Mouse (Mus musculus) adrenal gland, postnatal 36 days (tissue): ENCODE results near the gene Nras. TPM values are rescaled to one million over a fixed set of nuclear protein-coding genes. Genes with fewer than 3 reads are reported as not detected.

ENCODE experiments used
- DNase-seq, 2 experiments: peaks; one replicate each; pipeline ENCODE4 v3.0.0; 2021; ENCODE audit warnings: mixed read lengths in 1 of 2
- long read RNA-seq, 2 experiments: library from polyadenylated mRNA; stranded (forward); transcript quantifications; one replicate each; pipeline ENCODE4 v2.0.0; 2021; ENCODE audit warnings: borderline sequencing depth in 2 of 2
- total RNA-seq, 2 experiments: library from RNA; stranded (reverse); gene quantifications; 2 replicates each; pipeline ENCODE4 v1.2.3; 2021

The Nras gene
- 10 to 100 TPM; 59.2 to 64.6 TPM for total RNA-seq
- long read RNA-seq, experiment 1, full-length matches to known transcripts, result 6 of 12 reads
- long read RNA-seq, experiment 1, partial matches to known transcripts, result 3 of 12 reads
- long read RNA-seq, experiment 1, other reads (novel, unspliced or antisense), result 3 of 12 reads
- long read RNA-seq, experiment 2, full-length matches to known transcripts, result 5 of 6 reads
- long read RNA-seq, experiment 2, partial matches to known transcripts, result 0 of 6 reads
- long read RNA-seq, experiment 2, other reads (novel, unspliced or antisense), result 1 of 6 reads

DNA sequence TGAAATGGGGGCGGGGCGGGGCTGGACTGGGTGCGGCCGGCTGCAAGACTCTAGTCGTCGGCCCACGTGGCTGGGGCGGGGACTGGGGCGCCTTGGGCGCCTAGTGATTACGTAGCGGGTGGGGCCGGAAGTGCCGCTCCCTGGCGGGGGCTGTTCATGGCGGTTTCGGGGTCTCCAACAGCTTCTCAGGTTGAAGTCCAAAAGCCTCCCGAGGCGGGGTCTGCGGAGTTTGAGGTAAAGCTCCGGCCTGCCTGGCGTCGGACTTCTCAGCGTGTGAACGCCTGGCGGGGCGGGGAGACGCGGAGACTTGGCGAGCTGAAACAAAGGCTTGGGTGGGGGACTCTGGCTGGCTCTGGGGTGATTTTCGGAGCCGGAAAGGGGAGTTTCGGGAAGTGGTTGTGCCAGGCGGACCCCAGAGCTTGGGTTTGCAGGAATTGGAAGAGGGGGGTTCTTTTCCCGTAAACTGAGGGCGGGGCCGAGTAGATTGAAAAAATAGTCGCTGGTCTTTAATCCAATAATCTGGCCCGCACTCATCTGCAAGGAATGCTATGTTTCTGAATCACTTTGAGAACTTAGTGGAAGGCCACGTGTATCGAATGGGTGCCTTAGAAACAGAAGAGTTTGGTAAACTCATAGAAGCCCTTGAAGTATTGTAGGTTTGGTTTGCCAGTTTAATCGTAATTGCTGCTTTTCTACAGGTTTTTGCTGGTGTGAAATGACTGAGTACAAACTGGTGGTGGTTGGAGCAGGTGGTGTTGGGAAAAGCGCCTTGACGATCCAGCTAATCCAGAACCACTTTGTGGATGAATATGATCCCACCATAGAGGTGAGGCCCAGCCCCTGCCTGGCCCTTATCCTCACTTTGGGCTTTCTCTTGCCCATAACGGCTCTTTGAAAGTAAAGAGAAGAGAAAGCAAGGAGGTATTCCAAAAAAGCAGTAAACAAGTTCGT is at the start of gene Nras:
Gene Nras, plus strand, starts transcription at position 79 of the 951 bp plus-strand sequence.
- peak; percentile 97 to 98 for DNase-seq

DNA sequence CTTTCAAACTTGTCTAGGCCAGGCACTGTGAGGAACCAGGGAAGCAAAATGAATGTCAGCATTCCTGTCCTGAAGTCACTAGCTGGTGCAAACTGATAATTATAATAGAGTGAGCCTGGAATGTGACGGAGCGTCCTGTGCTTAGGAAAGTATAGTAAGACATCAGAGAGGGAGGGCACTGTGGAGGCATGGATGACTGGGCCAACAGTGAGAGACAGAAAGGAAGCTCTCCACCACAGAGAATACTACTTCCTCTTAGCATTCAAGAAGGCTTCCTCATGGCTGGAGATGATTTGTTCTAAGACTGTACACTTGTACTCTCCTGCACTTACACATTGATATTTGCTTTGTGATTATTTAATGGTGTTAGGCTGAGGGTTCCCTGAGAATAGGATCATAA is 40.7 kb upstream of the Nras start:
- no peak for DNase-seq

DNA sequence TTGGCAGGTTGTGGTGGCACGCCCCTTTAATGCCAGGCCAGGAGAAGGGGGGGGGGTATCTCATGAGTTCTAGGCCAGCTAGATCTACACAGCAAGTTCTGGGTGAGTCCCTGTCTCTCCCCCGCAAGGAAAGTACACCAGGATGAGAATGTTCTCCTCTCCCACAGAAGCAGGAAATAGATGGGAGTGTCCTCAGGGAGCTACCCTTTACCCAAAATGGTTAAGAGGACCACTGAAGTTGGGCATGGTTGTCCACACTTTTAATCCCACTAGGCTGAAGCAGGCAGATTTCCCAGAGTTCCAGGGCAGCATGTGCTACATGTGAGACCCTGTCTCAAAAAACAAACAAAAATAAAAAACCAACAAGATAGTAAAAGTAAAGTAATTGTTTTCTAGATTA is 38.6 kb upstream of the Nras start:
- DNase-seq, result no peak

DNA sequence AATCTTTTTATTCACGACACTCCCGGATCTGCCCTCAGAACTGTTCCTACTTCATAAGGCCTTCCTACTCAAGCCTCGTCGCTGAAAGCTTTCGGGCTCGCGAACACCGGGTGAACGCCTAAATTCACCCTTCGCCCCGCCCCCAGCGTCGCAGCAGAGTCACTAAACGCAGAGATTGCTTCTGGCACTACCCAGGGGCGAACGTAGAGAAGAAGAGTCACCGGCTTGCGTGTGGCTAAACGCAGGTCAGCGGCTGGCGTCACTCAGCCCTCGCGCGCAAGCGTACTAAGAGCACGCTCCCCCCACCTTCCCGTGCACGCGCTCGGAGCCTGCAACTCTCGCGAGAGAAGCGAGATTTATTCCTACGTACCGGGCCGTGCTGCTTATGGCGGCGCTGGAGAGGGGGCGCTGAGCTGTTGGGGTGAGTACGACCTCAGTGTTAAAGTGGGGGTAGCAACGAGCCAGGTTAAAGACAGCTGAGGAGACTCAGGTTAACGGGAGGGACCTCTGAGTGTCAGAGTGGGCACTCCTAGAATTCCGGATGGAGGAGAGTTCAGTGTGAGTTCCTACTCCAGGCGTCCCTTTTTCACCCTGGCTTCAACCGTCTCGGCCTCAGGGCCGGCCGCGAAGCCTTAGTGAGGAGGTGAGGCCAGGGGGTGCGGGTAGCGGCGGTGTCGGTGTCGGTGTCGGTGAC is 37.7 kb upstream of the Nras start, which contains the start of gene Csde1:
Gene Csde1, plus strand, starts transcription at position 178 of the 694 bp plus-strand sequence.
- DNase-seq, result peak; percentile 98

DNA sequence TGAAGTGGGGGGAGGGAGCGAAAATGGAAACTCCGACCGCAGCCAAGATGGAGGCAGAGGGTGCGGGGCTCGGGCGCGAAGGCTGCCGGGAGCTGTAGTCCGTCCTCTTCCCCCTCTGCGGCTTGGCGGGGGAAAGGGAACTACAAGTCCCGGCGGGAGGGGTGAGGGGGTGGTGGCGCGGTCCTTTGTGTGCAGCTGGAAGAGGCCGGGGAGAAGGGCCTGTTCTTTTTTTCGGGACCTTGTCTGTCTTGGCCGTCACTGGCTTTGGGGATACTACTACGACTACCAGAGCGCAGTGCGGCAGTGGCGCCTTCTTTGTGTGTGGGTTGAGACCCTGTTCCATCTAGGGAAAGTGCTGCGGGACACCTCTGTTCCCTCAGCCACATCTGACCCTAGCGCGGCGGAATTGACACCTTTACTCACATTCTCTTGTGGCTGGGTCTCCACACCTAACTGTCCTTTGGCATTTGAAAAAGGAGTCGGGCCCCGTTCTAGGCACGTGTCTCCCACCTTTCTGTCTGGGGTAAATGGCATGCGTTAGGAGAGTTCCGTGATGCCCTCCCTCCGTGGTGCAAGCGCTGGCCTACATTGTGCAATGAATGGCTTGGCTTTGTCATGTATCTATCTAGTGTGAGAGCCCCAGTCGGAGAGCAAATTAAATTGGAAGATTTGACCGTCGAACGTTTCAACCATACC is 37.0 kb upstream of the Nras start:
- peak; percentile 95 to 96 for DNase-seq

DNA sequence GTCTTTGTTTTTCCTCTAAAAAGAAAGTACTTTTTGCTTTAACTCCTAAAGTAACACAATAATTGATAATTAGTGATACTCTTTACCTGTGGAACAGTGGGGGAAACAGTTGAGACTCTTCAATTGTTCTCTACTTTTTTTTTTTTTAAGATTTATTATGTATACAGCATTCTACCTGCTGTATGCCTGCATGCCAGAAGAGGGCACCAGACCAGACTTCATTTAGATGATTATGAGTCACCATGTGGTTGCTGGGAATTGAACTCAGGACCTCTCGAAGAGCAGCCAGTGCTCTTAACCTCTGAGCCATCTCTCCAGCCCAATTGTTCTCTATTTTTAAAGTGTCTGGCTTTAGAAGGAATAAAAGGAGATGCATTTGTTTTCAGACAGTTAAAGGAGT is 31.9 kb upstream of the Nras start:
- DNase-seq, result no peak

DNA sequence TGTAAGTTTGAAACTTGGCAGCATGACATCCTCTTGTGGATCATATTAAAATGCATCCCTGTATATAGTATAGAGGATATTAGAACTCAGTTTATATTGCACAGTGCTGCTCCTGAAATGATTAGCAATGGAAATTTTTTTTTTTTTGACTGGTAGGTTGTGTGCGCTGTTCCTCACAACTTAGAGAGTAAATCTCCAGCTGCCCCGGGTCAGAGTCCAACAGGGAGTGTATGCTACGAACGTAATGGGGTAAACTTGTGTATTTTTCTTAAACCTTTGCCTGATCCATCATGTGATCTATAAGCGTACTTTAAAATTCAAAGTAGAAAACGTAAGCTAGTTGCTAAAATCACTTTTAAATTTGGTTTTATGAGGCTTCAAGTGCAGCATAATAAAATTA is 17.8 kb upstream of the Nras start:
- DNase-seq, result no peak

DNA sequence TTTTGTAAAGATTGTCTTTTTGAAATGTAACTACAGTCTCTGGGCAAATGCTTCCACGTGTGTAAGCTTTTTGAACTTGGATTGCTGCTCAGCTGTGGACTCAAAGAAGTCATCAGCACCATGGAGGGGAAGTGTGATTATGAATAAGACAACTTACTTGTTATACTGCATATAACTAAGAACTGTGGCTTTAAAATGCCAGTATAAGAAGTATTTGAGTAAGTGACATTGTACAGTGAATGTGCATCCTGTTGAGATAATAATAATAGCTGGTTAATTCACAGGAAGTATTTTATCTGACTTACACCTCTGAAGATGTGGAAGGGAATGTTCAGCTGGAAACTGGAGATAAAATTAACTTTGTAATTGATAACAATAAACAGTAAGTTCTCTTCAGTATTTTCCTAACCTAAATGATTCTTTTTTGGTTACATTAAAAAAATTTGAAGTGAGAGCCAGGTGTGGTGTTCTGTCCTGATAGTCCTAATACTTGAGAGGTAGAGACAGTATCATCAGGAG is 17.2 kb upstream of the Nras start:
- DNase-seq, result no peak

DNA sequence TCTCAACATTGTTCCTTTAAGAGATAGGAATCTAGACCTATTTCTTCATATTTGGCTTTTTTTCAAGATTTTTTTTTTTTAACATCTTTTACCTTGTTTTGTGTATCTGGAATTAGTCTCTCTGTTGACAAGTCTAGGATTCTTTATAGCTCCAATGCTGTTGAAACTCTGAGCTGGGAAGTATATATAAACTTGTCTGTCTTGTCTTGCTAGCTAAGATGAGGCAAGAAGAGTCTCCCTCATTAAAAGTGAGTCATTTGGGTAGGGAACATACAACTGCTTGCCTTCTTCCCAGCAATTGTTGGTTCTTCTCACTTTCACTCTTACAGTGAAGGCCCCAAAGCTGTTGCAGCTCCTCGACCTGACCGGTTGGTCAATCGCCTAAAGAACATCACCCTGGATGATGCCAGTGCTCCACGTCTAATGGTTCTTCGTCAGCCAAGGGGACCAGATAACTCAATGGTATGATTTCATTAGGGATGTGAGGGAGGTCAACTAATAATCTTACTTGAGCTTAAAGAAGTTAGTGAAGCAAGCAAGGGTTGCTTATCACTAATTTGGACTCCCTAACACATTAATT is 2.0 kb upstream of the Nras start:
- DNase-seq, result no peak

DNA sequence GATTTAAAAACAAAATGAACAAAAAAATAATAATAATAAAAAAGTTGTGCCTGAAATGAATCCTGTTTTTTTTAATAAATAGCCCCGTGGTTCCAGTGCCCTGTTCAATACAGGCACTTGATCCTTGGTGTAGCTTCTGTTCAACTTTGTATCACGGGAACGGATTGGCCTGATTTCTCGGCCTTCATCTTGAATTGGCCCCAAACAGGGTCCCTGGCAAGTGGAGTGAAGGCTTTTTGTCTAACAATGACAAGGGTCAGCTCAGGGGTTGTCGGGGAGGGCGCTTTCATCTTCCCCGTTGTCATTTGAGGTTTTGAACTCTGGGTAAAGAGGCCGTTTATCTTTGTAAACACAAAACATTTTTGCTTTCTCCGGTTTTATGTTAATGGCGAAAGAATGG is 333 bp upstream of the Nras start:
- DNase-seq, result peak in 1 of 2 experiments; percentile 7

DNA sequence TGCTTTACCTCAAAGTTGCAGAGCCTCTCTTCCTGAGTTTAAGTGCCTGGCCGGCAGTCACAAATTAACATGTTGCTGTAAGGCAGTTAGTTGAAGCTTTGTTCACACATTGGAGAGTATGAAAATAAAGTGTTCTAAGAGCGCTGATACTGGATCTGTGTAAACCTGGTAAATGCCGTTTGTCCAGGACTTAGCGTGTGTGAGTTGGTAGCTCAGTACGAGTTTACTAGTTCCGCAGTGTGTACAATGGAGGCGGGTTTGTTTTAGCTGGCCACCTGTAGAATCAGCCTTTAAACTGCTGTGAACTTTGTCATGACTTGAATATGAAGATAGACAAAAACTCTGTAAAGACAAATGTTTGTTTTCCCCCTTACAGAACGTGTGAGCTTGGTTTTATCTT is 8.8 kb downstream of the Nras start:
- DNase-seq, result no peak

DNA sequence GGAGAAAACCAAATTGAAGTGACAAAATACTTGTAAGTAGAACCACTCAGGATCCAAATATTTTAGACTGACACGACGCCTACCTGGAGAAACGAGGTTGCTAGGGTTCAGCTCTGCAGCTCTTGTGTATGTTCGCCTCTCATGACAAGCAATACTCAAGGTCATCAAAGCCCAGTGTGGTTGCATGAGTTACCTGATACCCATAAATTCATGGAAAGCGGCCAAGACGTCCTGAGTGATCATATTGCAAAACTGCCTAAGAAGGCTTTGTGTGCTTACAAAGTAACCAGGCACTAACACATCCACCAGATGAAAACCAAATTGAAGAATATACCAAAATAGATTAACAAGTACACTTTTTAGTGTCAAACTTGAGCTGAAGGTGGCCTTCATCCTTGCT is 10.9 kb downstream of the Nras start:
- no peak for DNase-seq

DNA sequence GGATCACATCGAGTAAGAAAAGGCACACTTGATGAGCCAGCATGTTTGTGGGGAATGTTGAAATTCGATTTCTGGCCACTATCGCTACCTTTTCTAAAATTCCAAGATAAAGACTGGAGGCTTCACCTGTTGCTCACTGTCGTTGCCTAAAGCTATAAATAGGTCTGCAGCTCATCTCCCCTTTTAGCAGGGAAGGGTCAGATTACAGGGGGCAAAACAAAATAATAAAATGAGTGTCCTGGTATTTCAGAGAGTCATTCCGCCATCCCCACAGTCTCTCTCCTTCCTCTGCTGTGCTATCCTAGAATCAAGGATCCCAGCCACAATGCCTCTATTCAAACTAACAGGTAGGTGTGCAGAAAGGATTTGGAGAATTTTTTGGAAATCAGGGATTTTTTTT is 15.7 kb downstream of the Nras start, which contains the start of gene Ampd1:
Gene Ampd1, plus strand, starts transcription at position 244 of the 400 bp plus-strand sequence.
- DNase-seq, result no peak

DNA sequence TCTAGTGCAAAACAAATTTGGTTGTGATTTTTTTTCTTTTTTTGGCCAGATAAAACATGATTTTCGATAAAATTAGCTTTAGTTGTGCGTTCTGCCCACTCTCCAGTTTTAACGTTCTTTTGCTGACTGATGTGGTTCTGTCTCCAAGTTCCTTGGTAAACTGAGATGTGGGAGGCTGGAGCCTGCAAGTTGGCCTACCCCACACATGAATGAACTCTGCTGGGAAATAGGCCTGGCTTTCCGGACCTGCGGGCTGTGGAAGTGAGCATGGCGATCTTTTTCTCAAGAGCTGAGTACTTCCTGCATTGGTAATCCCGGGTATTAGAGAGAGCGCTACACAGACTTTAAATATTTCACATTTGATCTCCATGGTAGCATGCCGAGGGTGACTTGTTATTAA is 17.8 kb downstream of the Nras start:
- no peak for DNase-seq

DNA sequence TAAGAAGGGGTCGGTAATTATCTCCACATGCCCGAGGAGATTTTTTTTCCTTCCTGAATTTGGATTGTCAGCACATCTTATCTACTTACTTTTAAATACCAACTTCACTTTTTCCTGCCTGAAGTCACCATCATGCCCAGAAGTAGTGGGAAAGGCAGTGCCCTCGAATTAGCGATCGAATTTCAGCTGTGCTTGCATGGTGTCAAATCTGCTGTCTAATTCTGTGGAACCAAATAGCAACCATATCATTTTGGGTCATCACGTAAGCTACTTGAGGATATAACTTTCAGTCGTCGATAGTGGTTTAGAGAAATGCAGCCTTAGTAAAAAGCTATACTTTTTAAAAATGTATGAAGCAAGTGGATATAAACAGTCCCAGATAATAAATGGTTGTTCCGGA is 18.4 kb downstream of the Nras start:
- no peak for DNase-seq

DNA sequence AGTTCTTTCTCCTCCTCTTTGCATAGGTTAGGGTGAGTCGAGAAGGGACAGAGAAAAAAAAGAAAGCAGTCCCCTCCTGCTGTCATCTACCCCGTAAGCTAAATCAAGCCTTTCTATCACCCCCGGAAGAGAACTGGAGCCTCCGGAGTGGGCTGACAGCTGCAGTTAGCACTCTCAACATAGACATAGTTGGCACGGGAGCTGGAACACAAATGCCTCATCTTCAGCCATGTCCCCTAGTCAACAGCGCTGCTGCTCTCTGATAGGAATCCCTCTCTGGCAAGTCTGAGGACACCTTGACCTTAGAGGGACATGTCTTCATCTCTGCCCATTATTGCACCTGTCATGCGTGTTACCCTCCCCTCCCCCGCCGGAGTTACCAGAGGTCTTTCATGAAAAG is 21.2 kb downstream of the Nras start:
- DNase-seq, result no peak

DNA sequence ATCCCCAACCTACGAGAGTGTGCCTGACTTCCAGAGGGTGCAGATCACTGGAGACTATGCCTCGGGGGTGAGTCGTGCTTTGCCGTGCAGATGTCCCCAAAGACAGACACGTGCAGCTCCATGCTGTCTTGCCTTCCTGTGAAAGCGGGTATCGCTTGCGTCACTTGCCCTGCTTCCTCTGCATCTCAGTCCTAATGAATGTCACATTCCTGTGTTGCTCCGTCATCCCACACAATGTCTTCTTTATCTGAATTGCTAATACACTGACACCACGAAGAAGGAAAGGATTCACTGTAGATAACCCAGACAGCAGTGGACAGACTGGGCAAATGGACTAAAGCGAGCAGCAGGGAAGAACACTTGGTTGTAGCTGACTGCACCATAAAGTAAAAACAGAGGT is 23.0 kb downstream of the Nras start:
- DNase-seq, result no peak

DNA sequence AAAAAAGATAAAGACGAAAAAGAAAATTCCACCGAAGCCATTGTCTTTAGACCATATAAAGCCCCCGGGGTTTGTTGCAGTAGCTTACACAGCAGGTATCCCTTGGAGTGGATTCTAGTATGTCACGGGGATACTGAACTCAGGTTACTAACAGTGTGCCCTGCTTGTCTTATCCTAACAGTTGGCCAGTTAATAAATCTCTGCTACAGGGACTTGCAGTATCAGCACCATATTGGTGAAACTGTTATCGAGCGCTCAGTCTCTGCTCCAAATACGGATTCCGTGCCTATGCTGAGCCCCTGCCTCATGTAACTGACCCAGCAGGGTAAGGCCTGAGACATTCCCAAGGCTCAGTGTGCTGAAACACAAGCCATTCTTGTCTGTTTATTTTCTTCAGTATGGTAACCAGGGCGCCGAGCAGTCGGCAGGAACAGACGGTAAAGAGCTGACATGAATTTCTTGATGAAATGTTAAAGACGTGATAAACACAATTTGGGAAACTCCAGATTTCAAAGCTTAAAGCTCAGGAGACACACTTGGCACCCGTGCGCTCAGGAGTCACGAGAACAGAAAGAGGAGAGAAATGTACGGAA is 23.9 kb downstream of the Nras start:
- no peak for DNase-seq

DNA sequence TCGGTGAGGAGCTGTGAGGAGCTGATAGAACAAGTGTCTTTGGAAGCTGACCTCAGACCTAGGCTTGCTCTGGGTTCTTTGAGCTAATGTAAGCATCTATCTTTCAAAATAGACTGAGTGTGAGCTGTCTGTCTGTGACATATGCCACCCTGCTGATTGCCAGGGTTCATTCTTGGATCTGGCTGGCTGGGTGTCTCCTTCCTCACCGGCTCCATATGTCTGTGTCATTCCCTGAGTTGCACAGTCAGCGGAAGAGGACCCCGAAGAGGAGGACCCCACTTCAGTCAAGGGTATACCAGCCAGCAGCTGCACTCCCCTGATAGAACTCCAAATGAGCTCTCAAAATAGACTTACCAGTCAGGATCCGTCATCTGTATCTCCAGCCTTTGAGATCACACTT is 24.7 kb downstream of the Nras start:
- no peak for DNase-seq

DNA sequence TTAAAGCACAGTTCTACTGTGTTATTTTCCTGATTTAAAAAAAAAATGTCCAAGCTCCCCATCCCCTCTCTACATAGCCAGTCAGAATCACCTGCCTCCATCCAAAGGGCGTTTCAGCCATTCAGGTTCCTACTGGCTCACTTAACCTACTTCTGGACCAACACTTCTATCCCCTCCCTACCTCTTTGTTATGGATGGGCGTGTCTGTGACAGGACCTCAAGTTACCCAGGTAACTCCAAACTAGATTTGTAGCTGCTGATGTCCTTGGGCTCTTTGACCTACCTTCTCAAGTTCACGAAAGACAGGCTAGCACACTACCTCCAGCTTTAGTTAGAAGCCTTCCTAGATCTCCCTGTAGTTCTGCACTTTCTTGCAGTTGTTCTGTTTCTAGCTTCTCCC is 27.9 kb downstream of the Nras start:
- no peak for DNase-seq

DNA sequence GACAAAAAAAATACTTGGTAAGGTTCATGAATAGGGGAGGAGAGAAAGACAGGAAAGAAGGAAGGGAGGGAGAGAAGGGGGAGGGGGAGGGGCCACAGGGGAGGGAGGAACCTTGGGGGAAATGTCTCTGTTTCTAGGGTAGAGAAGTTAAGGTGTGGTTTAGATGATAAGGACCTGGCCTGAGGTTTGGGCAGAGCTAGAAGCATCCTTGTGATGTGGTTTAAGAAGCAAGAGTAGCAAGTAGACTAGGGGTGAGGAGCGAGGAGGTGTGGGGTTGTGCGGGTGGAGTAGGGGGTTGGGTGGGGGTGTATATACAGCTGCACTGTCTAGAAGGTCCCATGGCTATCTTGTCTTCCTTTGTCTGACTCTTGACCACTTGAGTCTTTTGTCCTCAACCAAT is 33.7 kb downstream of the Nras start:
- no peak for DNase-seq
